Mouse (Mus musculus): ENCODE data around the gene Thrb.

- no peak for TF ChIP-seq POLR2A (IDR thresholded peaks at IDR 0.05; ENCODE audit: low read depth, low read length)
- TF ChIP-seq CTCF (IDR thresholded peaks at IDR 0.05; ENCODE audit: extremely low read depth, insufficient read depth, insufficient read length, insufficient replicate concordance) = no peak
These were observed 121.9 kb downstream of the Thrb start for GRCm38 (mm10) chr14:17781921-17782320.
